Mouse (Mus musculus) erythroblast, embryonic 14.5 days (primary cell): ENCODE data around the gene Hoxb7. TPM values are rescaled to one million over a fixed set of nuclear protein-coding genes. Genes with fewer than 3 reads are reported as not detected.

Experiments
- H3K27me3 ChIP-seq: 2 replicates; pipeline ENCODE4 v1.6.1; 2012; ENCODE audit warnings: inconsistent platforms; ENCODE audit not compliant: control insufficient read depth
- H3K36me3 ChIP-seq: 2 replicates; pipeline ENCODE4 v1.6.1; 2012; ENCODE audit warnings: mild to moderate bottlenecking, inconsistent platforms; ENCODE audit not compliant: control insufficient read depth
- H3K4me1 ChIP-seq: 2 replicates; pipeline ENCODE4 v1.6.1; 2012; ENCODE audit warnings: inconsistent platforms; ENCODE audit not compliant: control insufficient read depth
- H3K4me3 ChIP-seq: replicated peaks from 2 replicates; pipeline ENCODE3; 2012; ENCODE audit warnings: moderate library complexity, mild to moderate bottlenecking, inconsistent platforms
- H3K9me3 ChIP-seq: 2 replicates; pipeline ENCODE4 v1.6.1; 2012; ENCODE audit warnings: low read length, inconsistent platforms, mixed read lengths; ENCODE audit not compliant: control insufficient read depth
- GATA1 ChIP-seq: IDR thresholded peaks from 2 replicates; pipeline ENCODE4 v1.6.1; 2012; ENCODE audit warnings: low read length, inconsistent platforms, mixed read lengths
- TAL1 ChIP-seq: IDR thresholded peaks from 3 replicates; pipeline ENCODE4 v1.6.1; 2012; ENCODE audit warnings: low read length, inconsistent platforms, mixed read lengths
- polyA plus RNA-seq: library from polyadenylated mRNA; stranded (reverse); fragments of >175 nt; gene quantifications from 2 replicates; pipeline ENCODE4 v1.2.3, GENCODE M21; 2012

Gene Hoxb7
- polyA plus RNA-seq, 1 experiment = not detected

DNA sequence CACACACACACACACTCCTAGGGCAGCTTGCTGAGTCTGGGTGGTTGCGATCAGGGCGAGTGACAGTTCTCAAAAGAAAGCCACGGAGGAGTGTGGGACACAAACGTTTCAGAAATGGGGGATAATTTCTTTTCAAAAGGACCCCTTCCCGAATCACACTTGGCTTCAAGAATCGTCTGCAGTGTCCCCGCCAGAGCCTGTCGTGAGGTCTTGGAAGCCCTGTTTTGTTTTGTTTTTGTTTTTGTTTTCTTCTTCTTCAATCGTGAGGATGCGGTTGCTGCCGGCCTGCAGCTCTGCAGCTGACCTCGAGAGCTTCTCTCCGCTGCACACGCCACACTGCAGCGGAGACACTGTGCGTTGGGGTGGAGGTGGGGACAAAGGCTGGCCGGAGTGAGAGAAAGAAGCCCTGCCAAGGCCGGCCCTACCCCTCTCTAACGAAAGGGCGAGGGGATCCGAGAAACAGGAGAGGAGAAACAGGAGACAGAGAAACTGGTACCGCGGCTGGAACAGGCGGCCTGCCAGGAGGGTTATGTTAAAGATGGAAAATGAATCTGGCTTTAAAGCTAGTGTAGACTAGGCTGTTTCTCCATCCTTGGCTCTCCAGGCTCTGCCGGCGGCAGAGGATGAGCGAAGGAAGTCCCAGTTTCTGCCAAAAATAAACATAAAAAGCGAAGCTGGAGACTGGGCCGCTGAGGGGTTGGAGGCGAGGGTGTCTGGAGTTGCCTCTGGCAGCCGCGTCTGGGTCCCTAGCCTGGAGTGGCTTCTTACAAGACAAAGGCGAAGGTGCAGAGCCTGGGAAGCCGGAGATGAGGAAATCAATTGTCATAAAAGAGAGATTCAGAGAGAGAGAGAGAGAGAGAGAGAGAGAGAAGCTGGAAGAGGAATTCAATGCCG, 9.0 kb upstream of the Hoxb7 start:
- no peaks in the 10 kb centered on the region for H3K36me3 ChIP-seq

DNA sequence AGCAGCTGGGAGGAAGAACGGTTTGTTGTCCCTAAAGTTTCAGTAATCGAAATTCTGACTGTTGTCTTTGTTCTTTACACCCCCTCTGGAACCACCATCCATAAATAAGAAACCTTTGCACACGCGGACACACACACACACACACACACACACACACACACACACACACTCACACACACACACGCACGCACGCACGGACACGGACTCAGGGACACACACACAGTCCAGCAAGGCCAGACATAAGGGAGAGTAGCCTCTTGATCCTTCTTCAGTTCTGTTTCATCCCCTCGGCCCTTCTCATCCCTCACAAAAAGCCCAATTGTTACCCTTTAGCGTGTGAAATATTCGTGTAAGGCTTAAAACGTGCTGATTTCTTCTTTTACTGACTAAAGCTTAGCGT, 8.1 kb upstream of the Hoxb7 start:
- no peak overlapping the region for H3K4me3 ChIP-seq
- no peaks in the 10 kb centered on the region for H3K4me1 ChIP-seq
- peaks cover 100% of the 10 kb centered on the region for H3K27me3 ChIP-seq
- TF ChIP-seq GATA1 (no peak), TAL1 (no peak)
- no peaks in the 10 kb centered on the region for H3K36me3 ChIP-seq
- peaks cover 2% of the 10 kb centered on the region; the same call in 1 of the 2 replicates for H3K9me3 ChIP-seq

More for the DNA sequence above, 9.0 kb upstream of the Hoxb7 start:
- Histone ChIP-seq H3K4me1 (no peaks in the 10 kb centered on the region), H3K4me3 (no peak overlapping the region), H3K27me3 (peaks cover 100% of the 10 kb centered on the region), H3K9me3 (no peaks in the 10 kb centered on the region)
- TF ChIP-seq GATA1 (no peak), TAL1 (no peak)

DNA sequence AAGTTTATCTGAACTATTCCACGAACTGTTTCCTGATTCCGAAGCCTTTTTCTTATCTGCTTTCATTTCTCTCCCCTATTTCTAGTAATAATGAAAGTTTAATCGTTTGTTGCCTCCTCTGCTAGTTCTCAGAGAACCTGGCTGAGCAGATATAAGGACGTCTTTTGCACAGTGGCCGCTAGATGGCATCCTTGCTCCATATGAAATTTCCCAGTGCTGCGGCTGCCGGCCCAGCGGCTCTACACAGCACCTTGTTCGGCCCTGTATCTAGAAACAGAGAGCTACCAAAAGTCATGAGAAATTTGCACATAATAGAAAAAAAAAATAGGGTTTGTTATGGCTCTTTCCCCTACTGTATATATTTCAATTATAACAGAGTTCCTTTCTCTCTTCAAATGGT, 7.7 kb upstream of the Hoxb7 start:
- TF ChIP-seq TAL1 = no peak
- TF ChIP-seq GATA1 = no peak
- peaks cover 2% of the 10 kb centered on the region; the same call in 1 of the 2 replicates for H3K9me3 ChIP-seq
- no peaks in the 10 kb centered on the region for H3K36me3 ChIP-seq
- peaks cover 100% of the 10 kb centered on the region for H3K27me3 ChIP-seq
- no peaks in the 10 kb centered on the region for H3K4me1 ChIP-seq
- no peak overlapping the region for H3K4me3 ChIP-seq

DNA sequence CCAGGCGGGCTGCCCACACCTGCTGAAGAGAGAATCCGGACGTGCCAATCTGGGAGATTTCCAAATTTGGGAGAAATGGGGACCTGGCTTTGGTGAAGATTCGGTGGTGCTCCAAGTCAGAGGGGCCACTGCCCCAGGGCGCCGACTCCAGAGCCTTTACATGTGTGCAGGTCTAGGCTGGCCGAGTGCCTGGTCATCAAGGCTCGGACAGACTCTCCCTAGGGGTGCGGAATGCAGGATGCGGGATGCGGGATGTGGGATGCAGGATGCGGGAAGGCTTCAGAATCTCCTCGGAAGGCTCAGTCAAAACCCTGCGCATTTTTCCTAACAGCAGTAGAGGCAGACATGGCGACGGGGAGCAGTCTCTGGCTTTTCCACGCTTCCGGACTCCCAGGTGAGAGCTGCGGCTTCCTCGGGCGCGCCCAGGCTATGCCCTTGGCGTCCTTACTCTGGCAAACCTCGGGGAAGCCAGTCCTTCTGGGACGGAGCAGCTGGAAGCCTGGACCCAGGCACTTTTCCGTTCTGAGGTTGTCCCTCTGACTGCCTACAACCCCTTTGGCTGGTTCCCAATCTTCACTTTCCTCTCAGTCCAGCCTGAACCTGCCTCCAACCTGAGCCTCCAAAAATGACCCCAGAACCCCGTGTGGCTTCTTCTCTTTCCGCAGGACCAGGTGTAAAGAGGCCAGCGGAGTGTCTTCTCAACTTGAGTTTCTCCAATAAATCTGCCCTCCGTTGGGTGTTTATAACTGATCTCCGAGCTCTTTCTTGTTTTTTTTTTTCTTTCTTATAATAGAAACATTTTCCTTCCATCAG, 6.8 kb upstream of the Hoxb7 start:
- H3K27me3 ChIP-seq = peaks cover 100% of the 10 kb centered on the region
- no peaks in the 10 kb centered on the region for H3K4me1 ChIP-seq
- no peaks in the 10 kb centered on the region for H3K36me3 ChIP-seq
- peaks cover 2% of the 10 kb centered on the region; the same call in 1 of the 2 replicates for H3K9me3 ChIP-seq
- TF ChIP-seq GATA1 (no peak), TAL1 (no peak)
- no peak overlapping the region for H3K4me3 ChIP-seq

DNA sequence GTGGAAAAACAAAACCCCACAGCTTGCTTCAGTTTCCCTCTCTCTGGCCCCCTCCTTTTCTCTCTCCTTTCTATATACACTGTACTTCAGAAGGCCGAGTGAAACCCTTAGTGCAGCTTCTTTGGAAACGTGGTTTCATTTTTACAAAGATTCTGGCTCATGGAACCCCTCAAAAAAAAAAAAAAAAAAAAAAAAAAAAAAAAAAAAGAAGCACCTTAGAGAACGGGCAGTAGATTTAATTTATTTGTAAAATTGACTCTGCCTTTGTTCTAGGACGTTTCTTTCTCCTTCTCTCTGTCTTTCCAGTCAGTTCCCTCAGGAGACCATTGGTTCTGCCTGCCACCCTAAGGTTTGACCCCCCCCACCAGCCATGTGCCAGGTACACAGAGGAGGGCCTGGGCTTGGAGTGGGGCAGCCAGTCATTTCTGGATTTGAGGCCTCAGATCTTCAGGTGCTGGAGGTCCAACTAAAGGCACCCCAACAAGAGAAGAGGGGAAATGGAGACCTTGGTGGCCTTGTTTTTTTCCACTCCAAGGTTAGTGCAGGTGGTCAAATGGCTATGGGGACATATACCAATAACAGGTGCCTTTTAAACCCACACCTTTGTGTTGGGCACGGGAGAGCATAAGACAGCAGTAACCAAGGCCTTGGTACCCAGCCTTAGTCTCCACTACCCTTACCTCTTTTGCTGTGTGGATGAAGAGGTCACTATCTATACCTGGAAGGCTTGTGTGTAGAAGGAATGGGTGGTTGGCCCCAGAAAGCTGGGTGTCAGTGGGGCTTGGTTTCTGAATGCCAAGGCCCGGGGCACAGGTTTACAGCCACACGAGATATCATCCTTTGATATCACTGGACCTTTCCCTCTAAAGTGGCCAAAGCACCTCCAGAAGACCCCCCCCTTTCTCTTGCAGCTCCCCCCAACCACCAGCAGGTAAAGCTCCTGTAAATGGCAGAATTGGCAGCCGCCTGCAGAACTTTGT, 5.7 kb upstream of the Hoxb7 start:
- H3K27me3 ChIP-seq = peaks cover 100% of the 10 kb centered on the region
- no peaks in the 10 kb centered on the region for H3K36me3 ChIP-seq
- peaks cover 2% of the 10 kb centered on the region; the same call in 1 of the 2 replicates for H3K9me3 ChIP-seq
- H3K4me1 ChIP-seq = no peaks in the 10 kb centered on the region
- TF ChIP-seq GATA1 (no peak), TAL1 (no peak)
- H3K4me3 ChIP-seq = no peak overlapping the region

DNA sequence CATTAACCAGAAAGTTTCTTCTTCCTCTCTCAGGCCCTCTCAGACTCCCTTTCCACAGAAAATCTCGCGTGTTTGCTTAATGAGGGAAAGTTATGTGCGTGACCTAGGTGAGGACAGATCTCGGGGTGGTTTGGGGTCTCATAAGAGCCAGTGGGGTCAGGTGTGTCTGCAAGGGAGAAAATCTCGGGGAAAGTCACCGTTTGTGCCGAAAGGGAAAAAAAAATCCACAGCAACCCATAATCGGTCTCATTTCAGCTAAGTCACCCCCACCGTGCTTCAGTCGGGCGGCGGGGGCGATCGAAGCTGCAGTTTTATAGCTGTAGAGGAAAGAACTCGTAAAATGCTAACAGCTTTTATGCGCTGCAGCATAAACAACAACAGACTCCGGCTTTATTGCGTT, 5.0 kb upstream of the Hoxb7 start:
- TF ChIP-seq GATA1 = no peak
- TF ChIP-seq TAL1 = no peak
- Histone ChIP-seq H3K27me3 (peaks cover 100% of the 10 kb centered on the region), H3K4me3 (no peak overlapping the region), H3K9me3 (peaks cover 2% of the 10 kb centered on the region; the same call in 1 of the 2 replicates), H3K36me3 (no peaks in the 10 kb centered on the region), H3K4me1 (no peaks in the 10 kb centered on the region)

DNA sequence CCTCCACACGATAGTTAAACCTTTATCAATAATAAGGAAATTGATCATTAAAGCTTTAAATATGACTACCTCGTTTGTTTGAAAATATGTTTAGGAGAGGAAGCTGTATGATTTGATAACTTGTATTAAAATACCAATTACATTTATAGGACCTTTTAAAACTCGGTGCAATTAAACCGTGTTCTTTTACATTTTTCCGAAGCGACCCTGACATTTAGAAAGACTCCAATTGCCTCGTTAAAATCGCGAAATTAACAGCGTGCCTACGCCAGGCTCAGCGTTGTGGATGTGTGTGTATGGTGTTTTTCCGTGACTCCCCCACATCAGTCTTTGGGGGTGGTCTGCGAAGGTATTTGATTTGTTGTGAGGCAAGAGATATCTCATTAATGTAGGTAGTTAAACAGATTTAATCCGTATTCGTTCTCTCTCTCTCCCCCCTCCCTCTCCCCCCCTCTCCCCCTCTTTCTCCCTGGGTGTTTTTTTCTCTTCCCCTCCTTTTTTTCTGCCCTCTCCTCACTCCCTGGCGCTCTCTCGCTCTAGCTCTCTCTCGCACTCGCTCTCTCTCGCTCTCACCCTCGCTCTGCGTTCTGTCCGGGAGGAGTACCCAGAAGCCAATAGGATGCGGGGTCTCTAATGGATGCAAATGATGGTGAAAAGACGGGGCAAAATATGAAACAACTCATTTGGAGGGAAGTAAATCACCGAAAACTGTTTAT, 4.4 kb upstream of the Hoxb7 start, which contains the start of gene Hoxb8:
Gene Hoxb8, plus strand, starts transcription at position 51 of the 716 bp plus-strand sequence.
- TF ChIP-seq GATA1 (no peak), TAL1 (no peak)
- no peaks in the 10 kb centered on the region for H3K36me3 ChIP-seq
- H3K4me3 ChIP-seq = no peak within 1 kb of the TSS
- peaks cover 100% of the 10 kb centered on the region for H3K27me3 ChIP-seq
- H3K4me1 ChIP-seq = no peaks in the 10 kb centered on the region
- H3K9me3 ChIP-seq = peaks cover 2% of the 10 kb centered on the region; the same call in 1 of the 2 replicates

DNA sequence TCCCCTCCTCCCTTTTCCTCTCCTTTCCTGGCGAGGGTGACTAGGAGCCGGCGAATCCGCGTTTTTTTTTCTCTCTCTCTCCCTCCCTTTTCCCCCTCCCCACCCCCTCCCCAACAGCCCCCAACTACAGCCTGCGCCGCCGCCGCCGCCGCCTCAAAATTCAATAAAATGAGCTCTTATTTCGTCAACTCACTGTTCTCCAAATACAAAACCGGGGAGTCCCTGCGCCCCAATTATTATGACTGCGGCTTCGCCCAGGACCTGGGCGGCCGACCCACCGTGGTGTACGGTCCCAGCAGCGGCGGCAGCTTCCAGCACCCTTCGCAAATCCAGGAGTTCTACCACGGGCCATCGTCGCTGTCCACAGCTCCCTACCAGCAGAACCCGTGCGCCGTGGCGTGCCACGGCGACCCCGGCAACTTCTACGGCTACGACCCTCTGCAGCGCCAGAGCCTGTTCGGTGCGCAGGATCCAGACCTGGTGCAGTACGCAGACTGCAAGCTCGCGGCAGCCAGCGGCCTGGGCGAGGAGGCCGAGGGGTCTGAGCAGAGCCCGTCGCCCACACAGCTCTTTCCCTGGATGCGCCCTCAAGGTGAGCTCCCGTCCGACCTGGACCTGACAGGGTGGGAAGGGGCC, 3.5 kb upstream of the Hoxb7 start:
- Histone ChIP-seq H3K4me1 (no peaks in the 10 kb centered on the region), H3K9me3 (peaks cover 2% of the 10 kb centered on the region; the same call in 1 of the 2 replicates), H3K36me3 (no peaks in the 10 kb centered on the region), H3K4me3 (no peak overlapping the region), H3K27me3 (peaks cover 100% of the 10 kb centered on the region)
- TF ChIP-seq GATA1 (no peak), TAL1 (no peak)
